Mouse (Mus musculus): ENCODE measurements around the gene Olfr374.

- TF ChIP-seq GATA1 (IDR thresholded peaks at IDR 0.05; ENCODE audit: borderline replicate concordance, low read length) = no peak
- no peak for TF ChIP-seq FLI1 (IDR thresholded peaks at IDR 0.05; ENCODE audit: low read length)
Measured at GRCm38 (mm10) chr8:72158726-72159125, 51.9 kb downstream of the Olfr374 start.

Data from megakaryocyte, embryonic 14.5 days (primary cell).